Mouse (Mus musculus): ENCODE measurements at regions not wholly inside any gene's neighbourhood (a gene's known extent, or its start where the extent isn't known, plus 50 kb on each side); places are given as distances from the start of the nearest gene placed in this dataset.

DNA sequence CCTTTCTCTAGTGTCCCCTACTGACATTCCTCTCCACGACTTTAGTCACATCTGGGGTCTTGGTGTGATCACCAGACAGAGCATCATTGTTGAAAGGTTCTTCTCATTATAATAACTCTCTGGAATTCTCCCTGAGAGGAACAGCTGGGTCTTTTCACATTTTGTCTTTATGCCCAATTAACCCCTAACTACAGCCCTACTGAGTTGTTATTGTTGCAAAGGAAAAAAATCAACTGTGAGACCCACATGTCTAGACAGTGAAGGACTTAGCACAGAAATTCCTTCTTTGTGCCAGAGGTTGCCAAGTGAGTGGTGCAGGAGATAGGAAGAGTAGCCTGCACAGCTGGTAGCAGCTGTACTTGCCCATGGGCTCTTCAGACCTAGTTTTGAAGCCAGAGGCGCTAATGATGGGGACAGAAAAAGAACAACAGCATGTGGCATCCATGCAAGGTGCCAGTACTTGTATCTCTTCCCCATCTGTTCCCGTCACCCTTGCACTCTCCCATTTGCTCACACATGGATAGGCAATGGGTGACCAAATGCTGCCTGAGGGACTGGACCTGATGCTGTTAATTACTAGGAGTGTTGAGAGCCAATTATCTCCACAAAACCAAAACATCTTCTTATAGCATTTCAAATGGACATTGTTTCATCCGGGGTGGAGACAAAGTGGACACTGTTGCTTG is 189.1 kb downstream of the Olfm4 start:
- Histone ChIP-seq H3K4me1 (replicated peaks) (peaks cover 13% of the 10 kb centered on the region), H3K9me3 (no peaks in the 10 kb centered on the region), H3K27me3 (no peaks in the 10 kb centered on the region), H3K9ac (replicated peaks) (no peak overlapping the region), H3K27ac (no peak overlapping the region), H3K36me3 (no peaks in the 10 kb centered on the region), H3K4me3 (replicated peaks) (no peak overlapping the region), H3K4me2 (no peak overlapping the region)
- 48% methylated on average over 4 of the region's 4 CpGs for WGBS
- no peak for ATAC-seq (ENCODE audit: insufficient number of reproducible peaks, insufficient read depth, low FRiP score, low TSS enrichment, low read depth)

DNA sequence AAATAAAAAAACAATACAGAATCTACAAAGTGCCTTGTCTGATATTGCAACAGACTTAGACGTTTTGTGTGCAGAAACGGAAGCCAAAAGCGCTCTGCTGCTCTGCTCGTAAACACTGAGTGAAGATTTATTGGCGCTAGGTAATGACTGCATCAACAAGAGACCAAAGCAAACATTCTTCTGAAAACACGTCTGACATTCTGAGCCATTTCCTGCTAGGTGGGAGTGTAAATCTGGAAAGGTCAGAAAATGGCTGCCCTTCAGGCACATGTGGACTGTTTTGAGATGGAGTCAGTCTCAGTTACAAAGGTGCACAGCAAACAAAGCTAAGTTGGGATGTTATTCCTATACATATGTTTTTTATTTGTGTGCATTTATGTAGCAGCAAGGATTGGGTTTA is 192.6 kb downstream of the Olfm4 start:
- no peak overlapping the region for H3K9ac ChIP-seq (replicated peaks)
- no peaks in the 10 kb centered on the region for H3K27me3 ChIP-seq
- 10% methylated on average over 6 of the region's 6 CpGs for WGBS
- no peak overlapping the region for H3K4me2 ChIP-seq
- H3K27ac ChIP-seq, result peak overlapping the region; percentile 62; the same call in 1 of the 2 replicates
- peak; percentile 73; the same call in 1 of the 2 replicates for ATAC-seq (ENCODE audit: insufficient number of reproducible peaks, insufficient read depth, low FRiP score, low TSS enrichment, low read depth)
- no peak overlapping the region for H3K4me3 ChIP-seq (replicated peaks)
- H3K9me3 ChIP-seq, result no peaks in the 10 kb centered on the region
- H3K4me1 ChIP-seq (replicated peaks), result peaks cover 13% of the 10 kb centered on the region
- no peaks in the 10 kb centered on the region for H3K36me3 ChIP-seq

DNA sequence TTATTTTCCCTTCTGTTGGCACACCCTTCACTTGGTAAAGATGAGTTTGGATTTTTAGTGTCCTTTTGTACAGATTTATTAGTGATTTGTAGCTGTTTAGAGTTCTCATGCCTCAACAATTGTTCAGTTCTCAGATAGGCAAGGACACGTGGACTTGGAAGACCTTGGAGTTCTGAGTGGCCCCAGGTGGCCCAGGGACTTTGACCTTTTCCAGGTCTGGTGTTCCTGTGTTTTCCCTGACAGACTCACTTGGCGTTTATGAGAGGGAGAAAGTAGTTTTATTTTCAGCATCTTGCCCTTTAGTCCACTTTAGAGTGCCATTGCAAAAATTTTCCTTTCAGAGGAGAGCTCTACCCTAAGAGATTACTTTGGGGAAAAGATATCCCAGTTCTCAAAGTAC is 211.2 kb downstream of the Olfm4 start:
- H3K4me2 ChIP-seq, result no peak overlapping the region
- H3K9me3 ChIP-seq, result no peaks in the 10 kb centered on the region
- H3K9ac ChIP-seq (replicated peaks), result no peak overlapping the region
- no peaks in the 10 kb centered on the region for H3K27me3 ChIP-seq
- no peak overlapping the region for H3K27ac ChIP-seq
- WGBS, result 18% methylated on average over 2 of the region's 2 CpGs
- no peak overlapping the region for H3K4me3 ChIP-seq (replicated peaks)
- no peak for ATAC-seq (ENCODE audit: insufficient number of reproducible peaks, insufficient read depth, low FRiP score, low TSS enrichment, low read depth)
- no peaks in the 10 kb centered on the region for H3K36me3 ChIP-seq
- no peaks in the 10 kb centered on the region; the same call in 1 of the 2 replicates for H3K4me1 ChIP-seq (replicated peaks)

DNA sequence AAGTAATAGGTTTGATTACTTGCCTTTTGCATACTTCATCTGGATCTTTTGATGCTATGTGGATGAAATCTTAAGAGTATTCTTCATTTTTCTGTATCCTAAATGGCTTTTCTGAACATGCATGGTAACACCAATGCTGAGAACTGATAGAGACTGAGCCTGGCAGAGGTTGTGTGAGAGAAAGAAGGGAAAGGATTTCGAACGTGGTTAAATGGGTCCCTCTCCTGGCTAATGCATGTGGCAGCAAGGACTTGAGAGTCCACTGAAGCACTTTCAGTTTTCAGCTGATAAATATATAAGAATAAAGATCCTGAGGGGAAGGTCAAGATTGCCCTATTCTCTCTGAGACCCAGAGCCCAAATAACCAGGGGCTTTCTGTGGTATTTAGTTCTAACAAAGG is 229.0 kb downstream of the Olfm4 start:
- Histone ChIP-seq H3K27ac (no peak overlapping the region), H3K9ac (replicated peaks) (no peak overlapping the region), H3K36me3 (no peaks in the 10 kb centered on the region), H3K4me3 (replicated peaks) (no peak overlapping the region), H3K4me2 (no peak overlapping the region), H3K9me3 (no peaks in the 10 kb centered on the region), H3K27me3 (no peaks in the 10 kb centered on the region), H3K4me1 (replicated peaks) (no peaks in the 10 kb centered on the region)
- 43% methylated on average over 2 of the region's 2 CpGs for WGBS
- ATAC-seq (ENCODE audit: insufficient number of reproducible peaks, insufficient read depth, low FRiP score, low TSS enrichment, low read depth), result no peak

DNA sequence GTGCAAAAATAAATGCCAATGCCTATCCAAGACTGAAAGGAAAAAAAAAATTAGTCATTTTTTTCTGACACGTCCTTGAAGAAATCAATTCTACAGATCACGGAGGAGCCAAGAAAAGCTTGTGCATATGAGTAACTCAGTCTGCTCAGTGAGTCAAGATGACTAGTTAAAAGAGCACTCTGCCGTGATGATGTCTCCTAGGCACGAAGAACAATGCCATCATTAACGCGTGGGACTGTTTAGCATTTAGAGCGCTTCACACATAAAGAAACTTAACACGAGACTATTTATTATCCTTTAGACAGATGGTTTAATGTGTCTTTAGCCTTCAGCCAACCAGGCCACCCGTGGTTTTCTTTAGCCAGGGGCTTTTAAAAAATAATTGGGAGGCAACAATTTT is 229.8 kb downstream of the Olfm4 start:
- no peak overlapping the region for H3K27ac ChIP-seq
- H3K4me1 ChIP-seq (replicated peaks), result no peaks in the 10 kb centered on the region
- no peak overlapping the region for H3K4me2 ChIP-seq
- H3K27me3 ChIP-seq, result no peaks in the 10 kb centered on the region
- H3K9me3 ChIP-seq, result no peaks in the 10 kb centered on the region
- H3K4me3 ChIP-seq (replicated peaks), result no peak overlapping the region
- no peaks in the 10 kb centered on the region for H3K36me3 ChIP-seq
- no peak for ATAC-seq (ENCODE audit: insufficient number of reproducible peaks, insufficient read depth, low FRiP score, low TSS enrichment, low read depth)
- H3K9ac ChIP-seq (replicated peaks), result no peak overlapping the region
- 55% methylated on average over 9 of the region's 9 CpGs for whole genome bisulfite sequencing

DNA sequence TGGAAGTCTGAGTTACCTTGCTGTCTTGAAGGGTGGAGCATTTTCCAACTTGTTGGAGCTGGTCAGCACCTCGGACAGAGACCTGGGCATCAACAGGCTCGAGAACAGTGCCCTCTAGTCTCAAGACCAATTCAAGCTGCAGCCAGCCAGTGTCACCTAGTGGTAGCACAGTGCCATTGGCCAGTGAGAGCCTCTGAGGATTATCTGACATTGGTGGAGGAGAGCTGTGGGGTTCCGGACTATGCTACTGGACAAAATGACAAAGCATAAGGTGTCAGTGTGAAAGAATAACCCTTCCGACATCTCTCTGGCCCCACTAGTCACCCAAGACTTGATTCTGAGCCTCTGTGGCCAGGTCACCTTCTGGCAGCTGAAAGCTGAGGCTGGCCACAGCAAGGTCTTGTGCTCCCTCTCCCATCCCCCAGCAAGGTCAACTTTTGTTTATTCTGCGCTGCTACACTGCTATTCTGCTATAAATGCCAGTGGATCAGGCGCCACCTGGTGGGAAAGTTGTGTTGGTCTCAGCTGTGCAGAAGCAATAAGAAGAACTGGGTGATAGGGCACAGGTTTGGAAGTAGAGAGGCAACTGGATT is 232.2 kb downstream of the Olfm4 start:
- Histone ChIP-seq H3K27me3 (no peaks in the 10 kb centered on the region), H3K27ac (no peak overlapping the region), H3K9ac (replicated peaks) (no peak overlapping the region), H3K4me1 (replicated peaks) (no peaks in the 10 kb centered on the region), H3K36me3 (no peaks in the 10 kb centered on the region), H3K4me3 (replicated peaks) (no peak overlapping the region), H3K4me2 (no peak overlapping the region), H3K9me3 (no peaks in the 10 kb centered on the region)
- ATAC-seq (ENCODE audit: insufficient number of reproducible peaks, insufficient read depth, low FRiP score, low TSS enrichment, low read depth), result peak; percentile 66; the same call in 1 of the 2 replicates
- 22% methylated on average over 6 of the region's 6 CpGs for WGBS

DNA sequence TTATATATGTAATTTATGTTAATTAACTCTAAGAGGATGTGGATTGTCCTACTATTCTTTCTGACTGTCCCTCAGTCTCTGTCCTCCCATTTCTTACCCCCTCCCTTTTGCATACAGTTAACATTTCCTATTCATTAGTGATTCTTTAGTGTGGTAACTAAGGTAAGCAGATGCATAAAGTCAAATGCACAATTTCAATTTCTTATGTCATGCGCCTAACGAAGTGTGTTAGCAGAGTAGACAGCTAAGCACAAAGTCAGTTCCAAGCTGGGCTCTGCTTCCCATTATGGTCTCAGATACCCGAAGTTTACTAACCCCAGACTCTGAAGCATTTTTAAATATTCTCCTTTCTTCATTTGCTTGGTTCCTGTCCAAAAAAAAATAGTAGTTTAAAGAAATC is 248.2 kb downstream of the Olfm4 start:
- WGBS, result 85% methylated on average over 3 of the region's 3 CpGs
- no peak overlapping the region for H3K4me2 ChIP-seq
- no peaks in the 10 kb centered on the region for H3K9me3 ChIP-seq
- no peak overlapping the region for H3K27ac ChIP-seq
- H3K27me3 ChIP-seq, result no peaks in the 10 kb centered on the region
- H3K9ac ChIP-seq (replicated peaks), result no peak overlapping the region
- no peaks in the 10 kb centered on the region for H3K4me1 ChIP-seq (replicated peaks)
- H3K4me3 ChIP-seq (replicated peaks), result no peak overlapping the region
- no peak for ATAC-seq (ENCODE audit: insufficient number of reproducible peaks, insufficient read depth, low FRiP score, low TSS enrichment, low read depth)
- no peaks in the 10 kb centered on the region for H3K36me3 ChIP-seq

DNA sequence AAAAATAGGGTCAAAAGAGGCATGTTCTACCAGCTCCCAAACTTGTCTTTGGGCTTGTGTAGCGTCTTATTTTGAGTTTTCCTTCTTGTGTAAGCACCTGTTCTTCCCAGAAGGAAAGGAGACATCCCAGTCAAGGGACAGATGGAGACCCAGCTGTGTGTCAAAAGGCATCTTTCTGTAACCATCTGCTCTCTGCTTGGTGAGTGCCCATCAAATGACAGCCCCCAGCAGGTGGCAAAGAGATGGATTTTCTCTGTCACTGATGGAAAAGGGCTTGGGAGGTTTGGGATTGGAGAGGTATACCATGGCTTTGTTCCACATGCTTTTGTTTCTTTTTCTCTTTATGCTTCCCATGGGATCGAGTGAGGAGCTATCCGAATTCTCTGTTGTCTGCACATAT is 249.1 kb downstream of the Olfm4 start:
- Histone ChIP-seq H3K4me3 (replicated peaks) (no peak overlapping the region), H3K27ac (no peak overlapping the region), H3K27me3 (no peaks in the 10 kb centered on the region), H3K4me2 (no peak overlapping the region), H3K9me3 (no peaks in the 10 kb centered on the region), H3K9ac (replicated peaks) (no peak overlapping the region), H3K36me3 (no peaks in the 10 kb centered on the region), H3K4me1 (replicated peaks) (no peaks in the 10 kb centered on the region)
- no peak for ATAC-seq (ENCODE audit: insufficient number of reproducible peaks, insufficient read depth, low FRiP score, low TSS enrichment, low read depth)
- 84% methylated on average over 3 of the region's 3 CpGs for WGBS

DNA sequence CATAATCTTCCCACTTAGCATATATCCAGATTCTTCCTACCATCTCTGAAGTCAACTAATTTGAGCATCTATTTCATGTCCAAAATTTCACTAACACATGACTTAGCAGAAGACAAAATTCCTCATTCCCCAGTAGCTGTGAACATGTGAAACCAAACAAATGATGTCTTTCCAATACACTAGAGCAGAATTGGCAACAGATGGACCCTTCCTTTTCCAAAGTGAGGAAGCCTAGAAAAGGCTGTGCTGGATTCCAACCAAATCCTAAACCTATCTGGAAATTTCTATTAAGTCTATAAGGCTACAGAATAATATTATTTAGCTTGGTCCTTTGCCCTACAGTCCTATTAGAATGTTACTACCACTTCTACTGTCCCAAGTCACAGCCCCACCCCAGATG is 253.3 kb downstream of the Olfm4 start:
- no peaks in the 10 kb centered on the region for H3K9me3 ChIP-seq

DNA sequence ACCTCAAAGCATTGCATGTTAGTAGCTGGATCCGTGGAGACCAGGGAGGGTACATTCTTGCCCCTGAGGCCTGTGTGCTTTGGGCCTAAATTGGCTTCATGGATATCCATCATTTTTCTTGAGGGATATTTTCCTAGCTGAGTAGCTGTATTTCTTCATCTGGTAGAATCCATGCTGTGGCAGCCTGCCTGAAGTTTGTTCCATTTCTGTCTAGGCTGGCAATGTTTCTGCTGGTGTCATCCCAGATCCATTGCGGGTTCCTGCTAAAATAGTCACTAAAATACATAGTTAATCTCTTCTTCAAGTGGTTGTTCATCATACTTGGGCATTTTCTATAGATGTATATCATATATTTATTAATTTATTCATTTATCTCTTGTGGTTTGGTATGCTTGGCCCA is 253.7 kb downstream of the Olfm4 start:
- Histone ChIP-seq H3K4me3 (replicated peaks) (no peak overlapping the region), H3K4me2 (no peak overlapping the region), H3K27ac (no peak overlapping the region), H3K36me3 (no peaks in the 10 kb centered on the region), H3K9me3 (no peaks in the 10 kb centered on the region), H3K9ac (replicated peaks) (no peak overlapping the region), H3K27me3 (no peaks in the 10 kb centered on the region), H3K4me1 (replicated peaks) (no peaks in the 10 kb centered on the region)
- no peak for ATAC-seq (ENCODE audit: insufficient number of reproducible peaks, insufficient read depth, low FRiP score, low TSS enrichment, low read depth)
- WGBS, result 84% methylated on average over 2 of the region's 2 CpGs

More for the DNA sequence above, 253.3 kb downstream of the Olfm4 start:
- no peaks in the 10 kb centered on the region for H3K36me3 ChIP-seq
- no peak overlapping the region for H3K9ac ChIP-seq (replicated peaks)
- H3K4me1 ChIP-seq (replicated peaks), result no peaks in the 10 kb centered on the region
- H3K4me3 ChIP-seq (replicated peaks), result no peak overlapping the region
- H3K27ac ChIP-seq, result no peak overlapping the region
- no peaks in the 10 kb centered on the region for H3K27me3 ChIP-seq
- ATAC-seq (ENCODE audit: insufficient number of reproducible peaks, insufficient read depth, low FRiP score, low TSS enrichment, low read depth), result no peak
- H3K4me2 ChIP-seq, result no peak overlapping the region

DNA sequence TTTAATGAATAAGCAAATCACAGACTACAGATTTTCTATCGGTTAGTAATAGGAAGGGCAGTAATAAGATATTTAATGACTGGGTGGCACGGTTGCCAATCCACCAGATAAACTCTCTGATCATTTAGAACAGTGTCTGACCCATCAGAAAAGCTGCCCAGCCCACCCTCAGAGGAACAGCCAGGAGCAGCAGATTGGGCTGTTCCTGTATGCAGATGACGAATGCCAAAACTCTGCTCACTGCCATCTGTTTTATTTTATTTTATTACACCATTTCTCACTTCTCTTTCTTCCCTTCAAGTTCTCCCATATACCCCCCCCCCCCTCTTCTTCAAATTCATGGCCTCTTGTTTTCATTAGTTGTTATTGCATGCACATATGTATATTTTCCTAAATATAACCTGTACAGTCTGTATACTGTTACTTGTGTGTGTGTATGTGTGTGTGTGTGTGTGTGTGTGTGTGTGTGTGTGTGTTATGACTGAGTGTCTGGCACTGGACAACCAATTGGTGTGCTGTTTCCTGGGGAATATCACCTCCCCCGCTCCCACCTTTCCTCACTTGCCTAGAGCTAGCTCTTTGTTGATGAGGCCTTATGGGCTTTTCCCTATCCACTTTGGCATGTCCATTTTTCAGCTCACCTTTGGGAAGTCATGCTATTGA is 260.9 kb downstream of the Olfm4 start:
- H3K36me3 ChIP-seq, result no peaks in the 10 kb centered on the region
- H3K4me2 ChIP-seq, result no peak overlapping the region

More for the DNA sequence above, 260.9 kb downstream of the Olfm4 start:
- no peak overlapping the region for H3K9ac ChIP-seq (replicated peaks)
- no peak overlapping the region for H3K4me3 ChIP-seq (replicated peaks)
- 84% methylated on average over 4 of the region's 4 CpGs for WGBS
- H3K4me1 ChIP-seq (replicated peaks), result no peaks in the 10 kb centered on the region
- ATAC-seq (ENCODE audit: insufficient number of reproducible peaks, insufficient read depth, low FRiP score, low TSS enrichment, low read depth), result no peak
- no peak overlapping the region for H3K27ac ChIP-seq
- H3K9me3 ChIP-seq, result no peaks in the 10 kb centered on the region
- no peaks in the 10 kb centered on the region for H3K27me3 ChIP-seq

Data from limb, embryonic 12.5 days (tissue).